Mouse (Mus musculus) spleen, adult 2 months (tissue): ENCODE results near the gene Sema4c.

Experiments
- CTCF ChIP-seq: fragments of 200-500 bp; IDR thresholded peaks from 2 replicates; pipeline ENCODE4 v1.5.1; 2011; ENCODE audit warnings: mild to moderate bottlenecking, inconsistent platforms; ENCODE audit not compliant: insufficient read depth, insufficient read length, insufficient replicate concordance; ENCODE audit errors: extremely low read depth
- POLR2A ChIP-seq: fragments of 200-500 bp; IDR thresholded peaks from 2 replicates; pipeline ENCODE4 v1.6.1; 2011; ENCODE audit warnings: low read depth, low read length, inconsistent platforms

DNA sequence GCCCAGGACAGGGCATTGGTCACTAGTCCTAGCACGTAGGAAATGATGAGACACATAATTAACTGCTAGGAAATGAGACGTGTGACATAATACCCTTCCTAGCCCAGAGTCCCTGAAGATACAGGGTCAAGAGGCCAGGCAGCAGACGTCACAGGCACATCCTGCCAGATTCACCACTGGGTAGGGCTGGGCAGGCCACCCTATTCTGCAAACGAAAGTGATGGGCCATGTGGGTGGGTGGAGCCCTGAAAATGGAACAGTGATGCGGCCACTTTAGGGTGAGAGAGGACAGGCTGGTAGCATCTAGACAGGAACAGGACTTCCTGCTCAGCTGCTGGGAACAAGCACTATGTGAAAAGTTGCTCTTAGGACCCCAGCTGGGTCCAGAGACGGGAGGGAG, 13.5 kb upstream of the Sema4c start:
- TF ChIP-seq POLR2A (no peak), CTCF (no peak)
